Mouse (Mus musculus): ENCODE data around the gene Atp8a1. TPM values are rescaled to one million over a fixed set of nuclear protein-coding genes. Genes with fewer than 3 reads are reported as not detected.
A peak's percentile ranks its signal among the peaks of the same experiment; 100 is the strongest.

Atp8a1 gene
- polyA plus RNA-seq (2016; fragmentation: Nextera tagmentation; extraction: Ambion mirVana), result 5.0 and 5.5 TPM in 2 replicates

- Histone ChIP-seq H3K4me3 (peak within 1 kb of the TSS; percentile 73), H3K9me3 (replicated peaks) (no peaks in the 10 kb centered on the region), H3K27me3 (ENCODE audit: low read depth, poor library complexity, severe bottlenecking) (peaks cover 22% of the 10 kb centered on the region), H3K27ac (peak within 1 kb of the TSS; percentile 83), H3K4me1 (peaks cover 44% of the 10 kb centered on the region), H3K36me3 (no peaks in the 10 kb centered on the region)
- DNase-seq (ENCODE audit: low spot score), result peak; percentile 98
- WGBS, result 2% methylated on average over 58 of the region's 64 CpGs
Measured at GRCm38 (mm10) chr5:67847253-67848165, at the start of gene Atp8a1. Atp8a1 (minus strand) TSS chr5:67847434.

GRCm38 (mm10) chr5:67884422-67885210 is 37.4 kb upstream of the Atp8a1 start:
- Histone ChIP-seq H3K4me1 (no peaks in the 10 kb centered on the region), H3K4me3 (no peak overlapping the region), H3K27ac (no peak overlapping the region), H3K9me3 (replicated peaks) (no peaks in the 10 kb centered on the region), H3K36me3 (no peaks in the 10 kb centered on the region), H3K27me3 (ENCODE audit: low read depth, poor library complexity, severe bottlenecking) (no peaks in the 10 kb centered on the region)
- 93% methylated on average over 9 of the region's 9 CpGs for WGBS
- no peak for DNase-seq (ENCODE audit: low spot score)

GRCm38 (mm10) chr5:67883564-67884171 is 36.4 kb upstream of the Atp8a1 start:
- WGBS, result 63% methylated on average over 1 of the region's 1 CpGs
- no peak for DNase-seq (ENCODE audit: low spot score)
- Histone ChIP-seq H3K27me3 (ENCODE audit: low read depth, poor library complexity, severe bottlenecking) (no peaks in the 10 kb centered on the region), H3K36me3 (no peaks in the 10 kb centered on the region), H3K4me1 (no peaks in the 10 kb centered on the region), H3K4me3 (no peak overlapping the region), H3K9me3 (replicated peaks) (no peaks in the 10 kb centered on the region), H3K27ac (no peak overlapping the region)

- Histone ChIP-seq H3K4me1 (no peaks in the 10 kb centered on the region), H3K36me3 (no peaks in the 10 kb centered on the region), H3K27ac (no peak overlapping the region), H3K27me3 (ENCODE audit: low read depth, poor library complexity, severe bottlenecking) (no peaks in the 10 kb centered on the region), H3K9me3 (replicated peaks) (no peaks in the 10 kb centered on the region), H3K4me3 (no peak overlapping the region)
- 64% methylated on average over 3 of the region's 3 CpGs for WGBS
- DNase-seq (ENCODE audit: low spot score), result no peak
Measured at GRCm38 (mm10) chr5:67871414-67871813, 24.2 kb upstream of the Atp8a1 start.

DNA sequence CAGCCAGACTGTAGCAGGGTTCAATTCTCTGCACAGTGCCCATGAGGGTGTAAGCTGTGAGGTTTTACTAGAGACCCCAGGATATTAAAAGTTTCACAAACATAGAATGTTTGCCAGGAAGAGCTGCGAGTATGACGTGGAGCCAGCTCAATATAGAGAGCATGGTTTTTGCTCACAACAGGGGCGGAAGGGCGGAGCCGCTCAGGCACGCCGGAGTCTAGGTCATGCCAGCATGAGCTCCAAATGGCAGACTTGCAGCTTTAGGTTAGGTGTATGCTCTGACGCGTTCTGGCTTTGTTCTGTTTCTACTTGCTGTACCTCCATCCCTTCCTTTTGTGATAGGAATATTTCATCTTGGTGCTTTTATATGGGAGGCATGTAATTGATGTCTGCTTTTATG is 19.0 kb upstream of the Atp8a1 start:
- Histone ChIP-seq H3K27ac (no peak overlapping the region), H3K9me3 (replicated peaks) (no peaks in the 10 kb centered on the region), H3K4me1 (no peaks in the 10 kb centered on the region), H3K36me3 (no peaks in the 10 kb centered on the region), H3K27me3 (ENCODE audit: low read depth, poor library complexity, severe bottlenecking) (no peaks in the 10 kb centered on the region), H3K4me3 (no peak overlapping the region)
- no peak for DNase-seq (ENCODE audit: low spot score)
- 84% methylated on average over 9 of the region's 9 CpGs for WGBS

DNA sequence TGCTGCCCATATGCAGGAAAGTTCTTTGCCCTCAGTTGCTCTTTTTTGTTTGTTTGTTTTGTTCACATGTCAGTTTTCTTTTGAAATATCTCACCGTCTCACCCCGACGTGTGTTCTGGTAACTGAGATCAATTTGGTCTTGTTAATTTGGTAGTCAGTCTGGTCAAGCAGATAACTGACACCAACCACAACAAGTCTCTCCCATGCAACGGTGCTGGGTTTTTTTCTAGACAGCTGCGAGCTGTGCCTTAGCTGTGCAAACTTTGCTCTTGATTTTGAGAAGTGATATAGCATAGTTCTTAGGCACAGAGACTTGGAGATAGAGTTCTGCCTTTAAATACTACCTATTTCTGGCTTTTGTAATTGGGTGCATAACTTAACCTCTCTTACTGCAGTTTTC is 18.4 kb upstream of the Atp8a1 start:
- no peak overlapping the region for H3K27ac ChIP-seq
- DNase-seq (ENCODE audit: low spot score), result no peak
- H3K4me3 ChIP-seq, result no peak overlapping the region
- H3K27me3 ChIP-seq (ENCODE audit: low read depth, poor library complexity, severe bottlenecking), result no peaks in the 10 kb centered on the region
- H3K4me1 ChIP-seq, result no peaks in the 10 kb centered on the region
- no peaks in the 10 kb centered on the region for H3K9me3 ChIP-seq (replicated peaks)
- no peaks in the 10 kb centered on the region for H3K36me3 ChIP-seq
- 87% methylated on average over 5 of the region's 5 CpGs for WGBS

DNA sequence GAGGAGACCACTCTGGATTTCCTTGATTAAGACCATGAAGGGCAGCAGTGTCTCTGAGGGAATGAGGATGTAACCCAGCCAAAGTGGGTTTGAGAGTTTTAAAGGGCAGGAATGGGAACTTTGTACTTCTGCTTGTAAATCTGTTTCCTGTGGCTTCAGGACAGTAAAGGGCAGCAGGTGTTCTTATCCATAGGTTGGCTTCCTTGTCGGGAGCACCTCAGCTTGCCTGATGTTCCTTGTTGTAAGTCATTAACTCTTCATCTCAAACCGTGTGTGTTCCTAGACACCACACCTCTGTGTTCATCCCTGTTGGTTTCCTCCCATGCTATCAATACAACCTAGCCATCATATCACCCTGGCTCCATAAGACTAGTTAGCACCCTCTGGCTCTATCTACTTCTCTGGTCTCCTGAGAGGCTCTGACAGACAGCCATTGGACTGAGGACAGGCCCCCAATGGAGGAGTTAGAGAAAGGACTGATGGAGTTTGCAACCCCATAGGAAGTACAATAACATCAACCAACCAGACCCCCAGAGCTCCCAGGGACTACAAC is 17.4 kb upstream of the Atp8a1 start:
- Histone ChIP-seq H3K4me3 (no peak overlapping the region), H3K27me3 (ENCODE audit: low read depth, poor library complexity, severe bottlenecking) (no peaks in the 10 kb centered on the region), H3K27ac (no peak overlapping the region), H3K36me3 (no peaks in the 10 kb centered on the region), H3K9me3 (replicated peaks) (no peaks in the 10 kb centered on the region), H3K4me1 (no peaks in the 10 kb centered on the region)
- no peak for DNase-seq (ENCODE audit: low spot score)
- 92% methylated on average over 2 of the region's 2 CpGs for WGBS

DNA sequence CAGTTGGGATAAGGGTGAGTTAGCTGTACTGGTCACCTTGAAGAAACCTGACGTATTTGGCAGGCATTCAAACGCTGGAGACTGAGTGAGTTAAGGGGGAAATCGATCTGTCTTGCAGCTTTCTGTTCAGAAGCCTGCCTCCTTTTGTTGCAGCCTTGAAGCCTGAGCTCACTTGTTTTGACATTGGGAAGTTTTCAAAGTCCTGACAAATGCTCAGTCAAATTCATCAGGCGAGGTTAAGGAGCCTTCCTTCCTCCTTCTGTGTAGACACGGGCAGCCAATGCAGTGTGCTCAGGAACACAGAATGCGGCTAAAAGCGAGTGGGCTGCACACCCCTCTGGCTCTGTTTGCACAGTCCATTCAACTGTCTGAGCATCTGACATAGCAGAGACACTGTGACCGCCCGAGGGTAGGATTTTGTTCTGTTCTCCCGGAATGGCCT is 16.7 kb upstream of the Atp8a1 start:
- WGBS, result 83% methylated on average over 10 of the region's 10 CpGs
- Histone ChIP-seq H3K27me3 (ENCODE audit: low read depth, poor library complexity, severe bottlenecking) (no peaks in the 10 kb centered on the region), H3K4me3 (no peak overlapping the region), H3K9me3 (replicated peaks) (no peaks in the 10 kb centered on the region), H3K27ac (no peak overlapping the region), H3K36me3 (no peaks in the 10 kb centered on the region), H3K4me1 (no peaks in the 10 kb centered on the region)
- no peak for DNase-seq (ENCODE audit: low spot score)

- H3K4me3 ChIP-seq, result no peak overlapping the region
- no peak overlapping the region for H3K27ac ChIP-seq
- H3K27me3 ChIP-seq (ENCODE audit: low read depth, poor library complexity, severe bottlenecking), result no peaks in the 10 kb centered on the region
- H3K9me3 ChIP-seq (replicated peaks), result no peaks in the 10 kb centered on the region
- no peak for DNase-seq (ENCODE audit: low spot score)
- H3K36me3 ChIP-seq, result no peaks in the 10 kb centered on the region
- no peaks in the 10 kb centered on the region for H3K4me1 ChIP-seq
- WGBS, result 88% methylated on average over 6 of the region's 6 CpGs
Measured at GRCm38 (mm10) chr5:67854963-67855606, 7.9 kb upstream of the Atp8a1 start.

GRCm38 (mm10) chr5:67852860-67853259 is 5.6 kb upstream of the Atp8a1 start:
- WGBS, result 79% methylated on average over 2 of the region's 2 CpGs
- DNase-seq (ENCODE audit: low spot score), result no peak
- H3K27me3 ChIP-seq (ENCODE audit: low read depth, poor library complexity, severe bottlenecking), result no peaks in the 10 kb centered on the region
- no peaks in the 10 kb centered on the region for H3K9me3 ChIP-seq (replicated peaks)
- no peaks in the 10 kb centered on the region for H3K36me3 ChIP-seq
- H3K27ac ChIP-seq, result no peak overlapping the region
- no peak overlapping the region for H3K4me3 ChIP-seq
- H3K4me1 ChIP-seq, result peaks cover 4% of the 10 kb centered on the region; the same call in 1 of the 2 replicates

DNA sequence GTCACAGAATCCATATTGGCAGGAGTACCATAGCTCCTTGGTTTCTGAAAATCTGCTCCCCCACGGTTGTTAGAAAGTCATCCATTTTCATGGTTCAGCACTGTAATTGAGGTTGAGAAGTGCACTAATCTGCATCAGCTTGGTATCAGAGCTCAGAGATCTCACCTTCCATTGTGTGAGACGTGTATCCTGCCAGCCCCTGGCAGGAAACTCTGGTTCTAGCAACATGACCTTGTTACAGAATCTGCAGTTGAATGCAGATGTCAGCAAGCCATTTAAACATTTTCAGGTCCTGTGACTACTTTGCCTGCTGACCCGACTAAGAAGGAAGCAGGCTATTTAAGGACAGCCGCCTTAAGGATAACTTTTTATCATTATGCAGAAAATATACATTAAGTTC is 2.2 kb upstream of the Atp8a1 start:
- Histone ChIP-seq H3K36me3 (no peaks in the 10 kb centered on the region), H3K9me3 (replicated peaks) (no peaks in the 10 kb centered on the region), H3K27me3 (ENCODE audit: low read depth, poor library complexity, severe bottlenecking) (peaks cover 22% of the 10 kb centered on the region), H3K4me3 (no peak overlapping the region), H3K4me1 (peaks cover 36% of the 10 kb centered on the region), H3K27ac (no peak overlapping the region)
- DNase-seq (ENCODE audit: low spot score), result no peak
- WGBS, result 81% methylated on average over 4 of the region's 4 CpGs

DNA sequence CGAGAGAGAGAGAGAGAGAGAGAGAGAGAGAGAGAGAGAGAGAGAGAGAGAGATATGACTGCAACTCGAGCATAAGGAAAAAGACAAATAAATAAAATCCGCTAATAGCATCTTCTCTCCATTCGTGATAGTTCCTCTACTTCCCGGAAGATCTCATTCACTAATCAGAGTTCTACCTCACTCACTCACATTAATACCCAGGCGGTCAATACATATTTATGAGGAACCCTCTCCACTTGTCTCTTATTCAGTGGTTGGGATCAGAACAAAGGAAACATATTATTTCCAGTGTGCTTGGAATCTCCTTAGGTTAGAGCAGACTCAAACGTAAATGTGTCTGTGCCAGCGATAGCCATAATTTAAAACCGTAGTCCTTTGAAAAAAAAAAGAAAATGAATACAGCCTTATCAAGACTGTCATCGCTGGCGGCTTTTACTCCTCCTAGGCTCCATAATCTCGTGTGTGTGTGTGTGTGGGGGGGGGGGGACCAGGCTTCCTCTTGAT is 1.3 kb upstream of the Atp8a1 start:
- WGBS, result 81% methylated on average over 12 of the region's 12 CpGs
- peaks cover 22% of the 10 kb centered on the region for H3K27me3 ChIP-seq (ENCODE audit: low read depth, poor library complexity, severe bottlenecking)
- DNase-seq (ENCODE audit: low spot score), result no peak
- no peak overlapping the region for H3K27ac ChIP-seq
- H3K4me1 ChIP-seq, result peaks cover 42% of the 10 kb centered on the region
- H3K36me3 ChIP-seq, result no peaks in the 10 kb centered on the region
- H3K9me3 ChIP-seq (replicated peaks), result no peaks in the 10 kb centered on the region
- no peak overlapping the region for H3K4me3 ChIP-seq

Measured in limb, embryonic 10.5 days (tissue).